In the genomic region with DNA sequence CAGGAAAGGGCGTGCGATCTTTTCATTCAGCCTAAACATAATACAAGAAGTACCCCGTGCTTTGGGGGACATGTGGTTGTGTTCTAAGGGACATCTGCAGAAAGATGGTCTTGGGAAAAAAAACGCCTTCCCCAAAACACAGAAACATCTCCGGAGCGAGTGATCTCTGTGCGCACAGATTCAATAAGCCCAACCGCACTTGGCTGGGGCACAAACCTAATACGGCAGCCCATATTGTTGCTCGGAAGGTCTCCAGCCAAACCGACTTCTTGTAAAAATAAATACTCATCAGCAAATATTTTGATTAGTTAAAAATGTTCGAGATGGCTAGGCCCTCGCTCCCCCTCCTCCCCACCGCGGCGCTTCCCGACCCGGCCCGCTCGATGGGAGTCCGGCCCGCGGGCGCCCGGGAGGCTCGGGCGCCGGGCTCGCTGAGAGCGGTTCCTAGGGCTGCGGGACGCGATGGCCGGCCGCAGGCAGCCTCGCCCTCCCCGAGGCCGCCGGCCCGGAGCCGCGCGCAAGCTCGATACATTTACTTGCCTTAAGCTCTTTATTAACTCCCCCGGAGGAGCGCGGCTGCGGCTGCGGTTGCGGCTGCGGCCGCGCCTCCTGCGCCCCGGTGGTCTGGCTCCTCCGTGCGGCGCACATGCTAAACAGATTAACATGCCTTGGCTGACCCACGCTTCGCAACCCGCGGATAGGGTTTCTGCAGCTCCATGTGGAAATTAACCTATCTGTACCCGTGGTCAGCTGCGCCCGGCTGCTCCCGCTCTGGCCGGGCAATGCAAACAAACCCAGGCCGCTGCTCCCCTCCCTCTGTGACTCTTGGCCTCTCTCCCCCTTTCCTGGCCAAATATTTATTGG, we compare ENCODE assay signal across 8 mouse cellular contexts. TPM values are rescaled to one million over a fixed set of nuclear protein-coding genes. Genes with fewer than 3 reads are reported as not detected.
A peak's percentile ranks its signal among the peaks of the same experiment; 100 is the strongest.
DNase-seq lines count a peak whose midpoint lies in the region; ATAC-seq lines count a peak whose summit lies in the region.

No protein-coding gene starts in this region.

- H3K36me3 ChIP-seq in embryonic facial prominence, embryonic 15.5 days: no peaks in the 10 kb centered on the region
- no peaks in the 10 kb centered on the region for H3K36me3 ChIP-seq in hindbrain, embryonic 11.5 days (ENCODE audit: control insufficient read depth, insufficient read depth, low read length)
- no peaks in the 10 kb centered on the region for H3K36me3 ChIP-seq in liver, embryonic 11.5 days (ENCODE audit: control insufficient read depth, insufficient read depth, low read length)

- H3K9ac ChIP-seq in embryonic facial prominence, embryonic 15.5 days: peak overlapping the region; percentile 33
- 0 out of 2 replicates have a peak overlapping the region, but pooled peaks have one; percentile 11 for H3K9ac ChIP-seq in hindbrain, embryonic 11.5 days (ENCODE audit: low read depth, low read length)
- H3K9ac ChIP-seq in liver, embryonic 11.5 days (ENCODE audit: low read depth, low read length): no peak overlapping the region

- peak overlapping the region; percentile 43 for H3K4me3 ChIP-seq in embryonic facial prominence, embryonic 15.5 days (replicated peaks)
- H3K4me3 ChIP-seq in hindbrain, embryonic 11.5 days (ENCODE audit: low read depth, low read length): peak overlapping the region; percentile 38
- peak overlapping the region; percentile 38 for H3K4me3 ChIP-seq in liver, embryonic 11.5 days (ENCODE audit: low read depth, low read length)

- peak overlapping the region; percentile 68 for H3K27ac ChIP-seq in embryonic facial prominence, embryonic 15.5 days (replicated peaks)
- H3K27ac ChIP-seq in hindbrain, embryonic 11.5 days (ENCODE audit: low read depth, low read length): no peak overlapping the region
- no peak overlapping the region for H3K27ac ChIP-seq in liver, embryonic 11.5 days (ENCODE audit: low read depth, low read length)

- WGBS in embryonic facial prominence, embryonic 15.5 days: under 1% methylated on average over 68 of the region's 68 CpGs
- WGBS in hindbrain, embryonic 11.5 days: under 1% methylated on average over 66 of the region's 68 CpGs
- 2% methylated on average over 68 of the region's 68 CpGs for WGBS in liver, embryonic 11.5 days

- 0 out of 2 replicates have a peak, but pooled peaks cover 5% of the 10 kb centered on the region for H3K9me3 ChIP-seq in embryonic facial prominence, embryonic 15.5 days (replicated peaks)
- no peaks in the 10 kb centered on the region for H3K9me3 ChIP-seq in hindbrain, embryonic 11.5 days (ENCODE audit: control insufficient read depth, low read length)
- H3K9me3 ChIP-seq in liver, embryonic 11.5 days (ENCODE audit: control insufficient read depth, low read length): no peaks in the 10 kb centered on the region

- DNase-seq in urinary bladder, adult 2 months (ENCODE audit: low spot score): peak; percentile 23
- DNase-seq in urinary bladder, postnatal 10 days (ENCODE audit: low spot score): no peak
- peak; percentile 78 for DNase-seq in hindbrain, embryonic 11.5 days (ENCODE audit: low spot score)
- DNase-seq in liver, embryonic 11.5 days (ENCODE audit: low spot score): peak; percentile 43
- DNase-seq in retina, postnatal 1 day: peak; percentile 76
- no peak for DNase-seq in B cell, adult 2 months
- no peak for DNase-seq in frontal cortex, adult 2 months (ENCODE audit: extremely low spot score in 1 of 2, low spot score in 1 of 2)

- peak; percentile 79 for ATAC-seq in embryonic facial prominence, embryonic 15.5 days (ENCODE audit: insufficient number of reproducible peaks, low FRiP score, low TSS enrichment, low read depth)
- peak; percentile 64; the same call in 1 of the 2 replicates for ATAC-seq in hindbrain, embryonic 11.5 days (ENCODE audit: low FRiP score)
- ATAC-seq in liver, embryonic 11.5 days (replicated peaks; ENCODE audit: low FRiP score): no peak

- peak overlapping the region; percentile 81 for H3K4me2 ChIP-seq in embryonic facial prominence, embryonic 15.5 days (replicated peaks)
- H3K4me2 ChIP-seq in hindbrain, embryonic 11.5 days (replicated peaks; ENCODE audit: low read depth, low read length): peak overlapping the region; percentile 81
- H3K4me2 ChIP-seq in liver, embryonic 11.5 days: peak overlapping the region; percentile 64

- H3K4me1 ChIP-seq in embryonic facial prominence, embryonic 15.5 days: peaks cover 37% of the 10 kb centered on the region
- H3K4me1 ChIP-seq in hindbrain, embryonic 11.5 days (replicated peaks; ENCODE audit: control insufficient read depth, insufficient read depth, low read length): peaks cover 4% of the 10 kb centered on the region; the same call in 1 of the 2 replicates
- H3K4me1 ChIP-seq in liver, embryonic 11.5 days (replicated peaks; ENCODE audit: control insufficient read depth, insufficient read depth, low read length): no peaks in the 10 kb centered on the region

- peaks cover 46% of the 10 kb centered on the region for H3K27me3 ChIP-seq in embryonic facial prominence, embryonic 15.5 days
- H3K27me3 ChIP-seq in hindbrain, embryonic 11.5 days (ENCODE audit: control insufficient read depth, insufficient read depth, low read length): peaks cover 54% of the 10 kb centered on the region
- H3K27me3 ChIP-seq in liver, embryonic 11.5 days (replicated peaks; ENCODE audit: control insufficient read depth, insufficient read depth, low read length): peaks cover 59% of the 10 kb centered on the region

RNA-seq across cellular contexts. Expression of a gene that starts 37.0 kb away (rescaled TPM):
- polyA plus RNA-seq in urinary bladder, adult 2 months (2012; rRNA removed): 0.01 TPM in 1 of 2 replicates, not detected in the other
- polyA plus RNA-seq in embryonic facial prominence, embryonic 15.5 days (2015; fragmentation: Nextera tagmentation; extraction: Ambion mirVana): 3.0 and 3.1 TPM in 2 replicates
- polyA plus RNA-seq in hindbrain, embryonic 11.5 days (2014; fragmentation: Nextera tagmentation; extraction: Ambion mirVana): 4.6 and 5.0 TPM in 2 replicates
- polyA plus RNA-seq in liver, embryonic 11.5 days (2014; fragmentation: Nextera tagmentation; extraction: Ambion mirVana): 0.05 TPM in 1 of 2 replicates, not detected in the other
- polyA plus RNA-seq in frontal cortex, adult 2 months (2012; rRNA removed): 0.84 and 1.2 TPM in 2 replicates

Comparison
In these comparisons a context has a peak if more than half of its experiments do, and no peak if none do; other contexts are left out.
1. DNase-seq: peak in urinary bladder, adult 2 months (single experiment), hindbrain, embryonic 11.5 days (single experiment), liver, embryonic 11.5 days (single experiment) and retina, postnatal 1 day (single experiment); none in urinary bladder, postnatal 10 days (single experiment), B cell, adult 2 months (0 of 2) and frontal cortex, adult 2 months (0 of 2).
2. Peak in every context shown above with its lines, with median percentiles within 50 percentile points of each other: H3K4me2 ChIP-seq and H3K4me3 ChIP-seq.